Mouse (Mus musculus): ENCODE measurements around the gene Rgs3. TPM values are rescaled to one million over a fixed set of nuclear protein-coding genes. Genes with fewer than 3 reads are reported as not detected.
"Not testable (repeated sequence)": the region's sequence is repeated elsewhere in the genome, so short reads cannot be mapped to it uniquely, and the experiment has no call there.

Rgs3 gene
- polyA plus RNA-seq, 1 experiment = 49.5 TPM

DNA sequence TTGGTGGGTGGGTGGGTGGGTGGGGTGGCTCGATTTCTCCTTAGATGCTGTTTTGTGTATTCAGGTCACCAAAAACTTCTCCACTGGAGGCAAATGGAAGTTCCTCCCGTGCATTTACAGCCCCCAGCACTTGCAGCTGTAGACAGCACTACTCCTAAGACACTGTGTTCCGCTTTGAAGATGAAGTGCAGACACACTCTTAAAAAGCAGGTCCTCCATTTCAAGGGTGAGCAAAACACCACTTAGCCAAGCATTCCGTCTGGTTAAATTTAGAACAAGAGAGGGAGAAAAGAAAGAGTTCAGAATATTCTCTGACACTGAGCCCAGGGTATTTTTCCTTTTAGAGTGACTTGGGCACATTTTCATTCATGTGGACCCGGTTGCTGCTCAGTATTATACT lies 10.4 kb downstream of the Rgs3 start:
- peaks cover 6% of the 10 kb centered on the region; the same call in 1 of the 2 replicates for H3K4me1 ChIP-seq (ENCODE audit: control insufficient read depth, insufficient read depth, insufficient read length, low read length)
- no peak overlapping the region for H3K27ac ChIP-seq (replicated peaks; ENCODE audit: low read depth, low read length)
- H3K4me3 ChIP-seq (ENCODE audit: insufficient read depth, low read depth, low read length) = no peak overlapping the region

DNA sequence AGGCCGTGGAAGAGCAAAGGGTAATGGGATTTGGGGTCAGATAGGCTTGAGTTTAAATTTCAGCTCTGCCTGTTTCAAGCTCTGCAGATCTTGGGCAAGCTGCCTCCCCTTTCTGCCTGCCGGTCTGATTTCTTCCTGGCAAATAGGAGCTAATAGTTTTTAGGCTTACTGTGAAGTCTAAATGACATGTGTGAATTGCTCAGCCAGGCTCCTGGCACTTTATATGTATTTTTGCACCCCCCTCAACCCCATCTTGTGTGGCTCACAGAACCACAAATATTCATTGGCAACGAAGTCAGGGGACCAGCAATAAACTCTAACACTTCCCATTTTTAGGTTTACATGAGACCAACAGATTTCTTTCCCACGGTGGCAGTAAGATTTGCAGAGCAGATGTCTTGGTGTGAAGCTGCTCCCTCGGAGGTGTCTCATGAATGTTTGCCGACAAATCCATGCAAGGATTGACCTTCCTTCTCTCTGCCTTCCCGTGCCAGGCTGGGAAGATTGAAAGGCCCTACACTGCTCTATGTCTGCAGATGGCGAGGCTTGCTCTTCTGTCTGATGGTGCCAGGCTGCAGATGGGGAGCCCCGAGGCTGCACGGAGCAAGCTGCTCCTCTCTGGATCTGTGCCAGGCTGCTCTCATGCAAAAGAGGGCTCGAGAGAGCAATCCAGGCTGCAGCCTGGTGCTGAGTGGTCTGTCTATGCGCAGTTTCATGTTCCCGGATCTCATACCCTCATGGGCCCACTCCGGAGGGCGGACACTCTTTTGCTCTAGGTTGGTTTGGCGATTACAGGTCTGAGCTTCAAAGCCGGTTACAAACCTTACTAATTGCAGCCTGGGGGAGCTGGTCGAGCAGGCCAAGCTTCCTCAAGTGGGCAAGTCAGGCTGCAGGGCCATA lies 23.0 kb downstream of the Rgs3 start:
- peaks cover 8% of the 10 kb centered on the region for H3K4me1 ChIP-seq (ENCODE audit: control insufficient read depth, insufficient read depth, insufficient read length, low read length)
- H3K27ac ChIP-seq (replicated peaks; ENCODE audit: low read depth, low read length) = no peak overlapping the region
- peak overlapping the region; percentile 55 for H3K4me3 ChIP-seq (ENCODE audit: insufficient read depth, low read depth, low read length)

DNA sequence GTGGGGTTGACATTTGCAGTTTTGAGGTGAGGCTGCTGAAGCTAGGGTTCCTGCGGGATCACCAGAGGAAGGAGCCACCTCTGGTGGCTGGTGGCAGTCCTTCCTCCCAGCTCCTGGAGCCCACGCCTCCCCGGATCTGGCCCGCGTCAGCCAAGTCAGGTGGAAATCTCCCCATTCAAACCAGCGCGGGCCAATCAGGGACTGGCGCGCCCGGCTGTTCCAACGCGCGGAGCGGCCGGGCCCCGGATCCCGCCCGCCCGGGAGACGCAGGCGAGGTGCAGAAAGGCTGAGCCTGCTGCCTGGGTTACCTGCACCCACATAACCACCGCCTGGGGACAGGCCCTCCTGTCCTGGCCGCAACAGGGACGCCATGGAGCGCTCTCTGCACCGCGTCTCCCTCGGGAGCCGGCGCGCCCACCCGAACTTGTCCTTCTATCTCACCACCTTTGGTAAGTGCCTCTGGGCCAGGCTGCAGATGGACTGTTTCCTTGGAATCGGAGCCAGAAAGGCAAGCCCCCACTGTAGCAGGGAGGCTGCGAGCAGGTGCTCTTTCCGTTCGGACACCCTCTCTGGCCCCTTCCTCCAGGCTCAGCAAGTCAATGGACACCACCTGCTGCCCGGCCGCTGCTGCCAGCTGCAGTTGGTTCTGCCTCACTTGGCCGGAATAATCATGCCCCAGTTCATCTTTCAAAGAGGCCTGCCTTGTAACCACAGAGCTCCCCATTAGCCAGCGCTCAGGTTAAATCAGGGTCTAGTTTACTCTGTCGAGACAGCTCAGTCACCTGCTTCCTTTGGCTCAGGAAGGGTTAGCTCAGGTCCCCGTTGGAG lies 23.8 kb downstream of the Rgs3 start:
- Histone ChIP-seq H3K27ac (replicated peaks; ENCODE audit: low read depth, low read length) (no peak overlapping the region), H3K4me3 (ENCODE audit: insufficient read depth, low read depth, low read length) (peak overlapping the region; percentile 55), H3K4me1 (ENCODE audit: control insufficient read depth, insufficient read depth, insufficient read length, low read length) (peaks cover 8% of the 10 kb centered on the region)

DNA sequence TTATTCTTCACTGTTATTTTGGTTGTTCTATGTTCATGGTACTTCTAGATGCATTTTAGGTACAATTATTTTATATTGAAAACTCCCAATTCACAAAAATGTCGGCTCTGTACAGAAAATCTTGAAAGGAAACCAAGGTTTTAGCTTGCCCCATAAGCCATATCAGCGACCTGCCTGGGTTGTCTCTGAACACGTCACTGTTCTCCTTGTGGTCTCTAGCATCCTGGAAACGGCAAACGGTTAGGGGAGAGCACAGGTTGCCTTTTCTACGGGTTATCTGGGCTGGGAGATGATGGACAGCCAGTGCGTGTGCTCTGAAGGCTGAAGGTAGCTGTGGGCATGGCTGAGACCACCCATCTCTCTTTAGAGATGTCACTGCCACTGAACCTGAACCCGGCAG lies 27.4 kb downstream of the Rgs3 start:
- Histone ChIP-seq H3K4me3 (ENCODE audit: insufficient read depth, low read depth, low read length) (no peak overlapping the region), H3K27ac (replicated peaks; ENCODE audit: low read depth, low read length) (no peak overlapping the region), H3K4me1 (ENCODE audit: control insufficient read depth, insufficient read depth, insufficient read length, low read length) (peaks cover 8% of the 10 kb centered on the region)

DNA sequence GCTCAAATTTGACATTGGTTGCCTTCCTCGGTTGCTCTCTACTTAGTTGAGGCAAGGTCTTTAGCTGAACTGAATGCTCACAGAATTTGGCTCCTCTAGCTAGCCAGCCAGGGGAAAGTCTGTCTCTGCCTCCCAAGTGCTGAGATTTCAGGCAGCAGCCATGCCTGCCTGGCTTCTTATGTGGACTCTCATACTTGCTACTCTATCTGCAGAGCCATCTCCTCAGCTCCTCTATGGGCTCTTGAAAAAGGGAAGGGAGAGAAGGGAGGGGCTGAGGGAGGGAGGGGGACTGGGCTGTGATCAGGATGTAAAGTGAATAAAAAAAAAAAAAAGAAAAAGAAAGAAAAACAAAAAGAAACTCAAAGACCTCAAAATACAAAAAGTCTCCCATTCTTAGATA lies 31.2 kb downstream of the Rgs3 start:
- Histone ChIP-seq H3K4me1 (ENCODE audit: control insufficient read depth, insufficient read depth, insufficient read length, low read length) (no peaks in the 10 kb centered on the region), H3K27ac (replicated peaks; ENCODE audit: low read depth, low read length) (no peak overlapping the region), H3K4me3 (ENCODE audit: insufficient read depth, low read depth, low read length) (no peak overlapping the region)

DNA sequence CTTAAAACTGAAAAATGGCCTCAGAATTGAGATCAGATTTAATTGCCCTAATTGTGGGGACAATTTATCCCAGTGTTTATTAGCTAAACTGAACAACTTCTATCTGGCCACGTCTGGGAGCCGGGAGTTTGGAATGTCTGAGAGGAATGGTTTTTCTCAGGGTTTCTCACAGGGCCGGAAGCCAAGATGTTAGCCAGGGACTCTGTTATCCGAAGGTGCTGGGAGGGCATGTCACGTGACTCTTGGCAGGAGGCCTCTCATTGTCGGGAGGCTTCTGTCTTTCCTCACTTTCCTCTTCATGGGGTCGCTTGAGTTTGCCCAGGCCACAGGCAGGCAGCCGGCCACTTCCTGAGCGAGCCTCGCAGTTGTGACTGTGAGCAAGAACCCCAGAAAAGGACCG lies 31.7 kb downstream of the Rgs3 start:
- Histone ChIP-seq H3K4me1 (ENCODE audit: control insufficient read depth, insufficient read depth, insufficient read length, low read length) (no peaks in the 10 kb centered on the region), H3K27ac (replicated peaks; ENCODE audit: low read depth, low read length) (no peak overlapping the region), H3K4me3 (ENCODE audit: insufficient read depth, low read depth, low read length) (no peak overlapping the region)

DNA sequence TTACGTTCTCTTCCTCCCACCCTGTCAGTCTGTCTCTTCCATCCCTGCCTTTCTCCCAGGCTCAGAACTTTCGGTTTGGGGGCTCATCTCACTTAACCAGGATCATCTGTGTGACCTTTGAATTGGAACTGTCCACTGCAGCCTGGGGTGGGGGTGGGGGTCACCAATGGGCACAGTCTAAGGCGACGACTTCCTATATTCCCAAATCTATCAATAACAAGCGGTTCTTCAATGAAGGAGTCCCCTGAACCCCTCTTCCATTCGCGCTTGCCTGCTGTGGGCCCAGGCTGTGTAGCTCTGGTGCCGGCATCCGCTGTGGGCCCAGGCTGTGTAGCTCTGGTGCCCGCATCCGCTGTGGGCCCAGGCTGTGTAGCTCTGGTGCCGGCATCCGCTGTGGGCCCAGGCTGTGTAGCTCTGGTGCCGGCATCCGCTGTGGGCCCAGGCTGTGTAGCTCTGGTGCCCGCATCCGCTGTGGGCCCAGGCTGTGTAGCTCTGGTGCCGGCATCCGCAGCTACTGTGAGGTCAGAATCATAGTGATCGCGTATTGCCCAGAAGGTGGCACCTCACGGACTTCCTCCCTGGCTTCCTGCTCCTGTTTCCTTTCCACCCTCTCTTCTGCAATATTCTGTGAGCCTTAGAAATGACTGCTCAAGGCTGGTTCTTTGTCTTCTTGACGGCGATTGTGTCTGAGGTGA lies 34.0 kb downstream of the Rgs3 start:
- H3K27ac ChIP-seq (replicated peaks; ENCODE audit: low read depth, low read length); H3K4me1 ChIP-seq (ENCODE audit: control insufficient read depth, insufficient read depth, insufficient read length, low read length); H3K4me3 ChIP-seq (ENCODE audit: insufficient read depth, low read depth, low read length): not testable (repeated sequence)

DNA sequence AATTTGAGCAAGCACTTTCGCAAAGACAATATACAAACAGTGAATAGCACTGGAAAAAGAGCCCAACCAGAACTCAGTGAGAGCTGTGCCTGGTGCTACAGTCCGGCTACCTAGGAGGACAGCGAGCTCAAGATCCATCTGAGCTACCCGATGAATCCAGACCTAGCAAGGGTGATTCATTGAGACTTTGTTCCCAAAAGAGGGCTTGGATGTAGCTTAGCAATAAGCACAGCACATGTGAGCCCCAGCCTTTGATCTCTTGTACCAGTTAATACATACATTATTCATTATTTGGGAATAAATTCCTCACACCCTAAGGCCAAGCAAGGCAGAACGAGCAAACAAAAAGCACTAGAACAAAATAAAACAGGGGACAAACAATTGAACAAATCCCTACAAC lies 34.8 kb downstream of the Rgs3 start:
- peaks cover 3% of the 10 kb centered on the region; the same call in 1 of the 2 replicates for H3K4me1 ChIP-seq (ENCODE audit: control insufficient read depth, insufficient read depth, insufficient read length, low read length)
- H3K4me3 ChIP-seq (ENCODE audit: insufficient read depth, low read depth, low read length) = no peak overlapping the region
- H3K27ac ChIP-seq (replicated peaks; ENCODE audit: low read depth, low read length) = no peak overlapping the region

DNA sequence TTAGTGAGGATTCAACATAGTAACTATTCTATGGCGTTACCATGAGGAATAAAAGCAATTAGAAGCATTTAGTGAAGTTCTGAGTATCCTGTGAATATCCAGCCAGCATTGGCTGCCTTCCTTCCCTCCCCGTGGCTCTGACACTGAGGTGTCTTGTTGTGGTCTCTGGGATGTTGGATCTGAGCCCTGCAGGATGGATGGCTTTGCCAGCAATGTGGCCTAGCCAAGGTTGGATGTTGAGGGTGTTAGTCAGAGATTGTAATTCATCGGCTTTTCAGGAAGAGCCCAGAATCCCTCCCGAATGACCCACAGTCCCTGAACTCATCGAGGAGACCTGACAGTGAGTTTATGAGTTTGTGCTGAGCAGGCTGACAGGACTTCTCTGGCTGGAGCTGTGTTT lies 36.4 kb downstream of the Rgs3 start:
- Histone ChIP-seq H3K4me1 (ENCODE audit: control insufficient read depth, insufficient read depth, insufficient read length, low read length) (peaks cover 3% of the 10 kb centered on the region; the same call in 1 of the 2 replicates), H3K4me3 (ENCODE audit: insufficient read depth, low read depth, low read length) (no peak overlapping the region), H3K27ac (replicated peaks; ENCODE audit: low read depth, low read length) (no peak overlapping the region)

DNA sequence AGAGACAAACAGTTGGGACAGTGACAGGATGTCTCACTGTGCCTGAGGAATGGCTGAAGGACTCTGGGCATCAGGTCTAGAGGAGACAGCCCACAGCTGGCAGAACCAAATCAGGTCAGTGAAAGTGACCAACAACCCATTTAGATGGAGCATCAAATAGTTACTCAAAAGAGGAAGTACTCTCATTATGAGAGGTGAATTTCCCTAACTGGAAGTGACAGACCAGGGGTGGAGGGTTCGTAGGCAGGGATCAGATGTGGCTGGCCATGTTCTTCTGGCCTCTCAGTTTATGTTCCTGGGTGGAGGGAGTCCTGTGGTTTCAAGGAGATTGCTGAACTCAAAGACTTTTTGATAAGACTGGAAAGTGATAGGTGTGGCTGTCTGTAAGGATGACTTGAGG lies 40.9 kb downstream of the Rgs3 start:
- Histone ChIP-seq H3K27ac (replicated peaks; ENCODE audit: low read depth, low read length) (no peak overlapping the region), H3K4me1 (ENCODE audit: control insufficient read depth, insufficient read depth, insufficient read length, low read length) (peaks cover 20% of the 10 kb centered on the region), H3K4me3 (ENCODE audit: insufficient read depth, low read depth, low read length) (no peak overlapping the region)

DNA sequence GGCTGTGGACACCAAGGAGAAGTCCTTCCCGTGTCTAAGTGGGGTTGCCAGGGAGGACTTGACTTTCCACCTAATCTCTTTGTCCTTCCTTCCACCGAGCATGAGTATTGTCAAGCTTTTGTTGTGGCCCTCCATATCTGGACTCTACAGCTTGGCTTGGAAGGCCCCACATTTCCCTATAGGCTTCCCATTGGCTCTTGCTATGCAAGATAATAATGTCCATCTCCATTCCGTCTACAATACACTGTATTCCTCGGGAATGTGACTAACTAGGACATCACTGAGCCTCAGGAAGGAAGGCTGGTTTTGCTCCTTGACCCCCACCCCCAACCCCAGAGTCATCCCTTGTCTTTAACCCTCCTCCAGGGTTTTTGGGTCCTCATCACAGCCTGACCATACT lies 44.0 kb downstream of the Rgs3 start:
- Histone ChIP-seq H3K4me1 (ENCODE audit: control insufficient read depth, insufficient read depth, insufficient read length, low read length) (peaks cover 19% of the 10 kb centered on the region; the same call in 1 of the 2 replicates), H3K27ac (replicated peaks; ENCODE audit: low read depth, low read length) (no peak overlapping the region)

DNA sequence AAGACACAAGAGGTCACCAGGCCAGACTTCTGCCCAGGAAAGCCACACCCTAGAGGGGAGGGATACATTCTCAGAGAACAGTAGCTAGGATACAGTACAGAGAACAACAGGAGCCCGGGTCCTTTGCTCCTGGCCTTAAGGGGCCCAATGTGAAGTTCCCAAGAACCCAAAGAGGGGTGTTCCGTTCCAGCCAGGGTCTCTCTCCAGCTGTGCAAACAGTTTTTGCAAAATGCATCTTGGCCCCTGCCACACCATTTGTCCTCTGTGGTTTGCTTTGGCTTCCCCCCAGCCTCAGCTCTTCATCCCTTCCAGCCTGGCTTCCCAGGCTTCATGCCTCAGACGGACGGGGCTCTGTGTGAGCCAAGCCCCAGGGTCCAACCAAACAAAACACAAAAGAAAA lies 44.4 kb downstream of the Rgs3 start:
- Histone ChIP-seq H3K27ac (replicated peaks; ENCODE audit: low read depth, low read length) (no peak overlapping the region), H3K4me1 (ENCODE audit: control insufficient read depth, insufficient read depth, insufficient read length, low read length) (peaks cover 19% of the 10 kb centered on the region; the same call in 1 of the 2 replicates), H3K4me3 (ENCODE audit: insufficient read depth, low read depth, low read length) (no peak overlapping the region)

More for the DNA sequence above, 44.0 kb downstream of the Rgs3 start:
- no peak overlapping the region for H3K4me3 ChIP-seq (ENCODE audit: insufficient read depth, low read depth, low read length)

DNA sequence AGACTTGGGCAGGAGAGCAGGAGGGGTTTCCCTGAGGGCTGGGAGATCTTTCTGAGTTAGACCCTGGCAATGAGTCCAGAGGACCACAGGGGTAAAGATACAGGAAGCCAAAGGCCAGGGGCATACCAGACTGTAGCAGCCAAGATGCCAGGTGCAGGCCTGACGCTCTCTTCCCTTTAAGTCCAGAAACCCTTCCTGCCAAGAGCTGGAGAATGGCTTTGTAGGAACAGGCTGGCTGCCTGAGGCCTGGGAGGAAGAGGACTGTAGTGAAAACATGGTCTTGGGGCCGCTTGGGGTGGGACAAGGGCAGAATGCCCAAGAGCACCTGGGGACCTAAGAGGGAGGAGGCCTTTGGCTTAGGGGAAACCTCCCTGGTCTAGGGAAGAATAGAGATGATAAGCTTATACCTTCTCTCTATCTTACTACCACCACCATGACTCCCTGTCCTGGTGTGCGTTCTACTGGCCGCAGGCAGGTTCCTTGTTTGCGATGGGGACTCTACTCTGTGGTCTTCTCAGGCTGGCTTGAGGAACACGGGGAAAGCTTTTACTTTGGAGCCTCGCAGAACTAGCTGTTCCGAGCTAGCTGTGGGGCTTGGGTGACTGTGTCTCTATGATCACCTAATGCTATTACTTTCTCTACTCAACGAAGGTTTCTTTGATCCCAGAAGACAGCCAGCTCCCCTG lies 46.4 kb downstream of the Rgs3 start:
- Histone ChIP-seq H3K27ac (replicated peaks; ENCODE audit: low read depth, low read length) (peak overlapping the region; percentile 49; the same call in 1 of the 2 replicates), H3K4me1 (ENCODE audit: control insufficient read depth, insufficient read depth, insufficient read length, low read length) (peaks cover 19% of the 10 kb centered on the region; the same call in 1 of the 2 replicates), H3K4me3 (ENCODE audit: insufficient read depth, low read depth, low read length) (no peak overlapping the region)

DNA sequence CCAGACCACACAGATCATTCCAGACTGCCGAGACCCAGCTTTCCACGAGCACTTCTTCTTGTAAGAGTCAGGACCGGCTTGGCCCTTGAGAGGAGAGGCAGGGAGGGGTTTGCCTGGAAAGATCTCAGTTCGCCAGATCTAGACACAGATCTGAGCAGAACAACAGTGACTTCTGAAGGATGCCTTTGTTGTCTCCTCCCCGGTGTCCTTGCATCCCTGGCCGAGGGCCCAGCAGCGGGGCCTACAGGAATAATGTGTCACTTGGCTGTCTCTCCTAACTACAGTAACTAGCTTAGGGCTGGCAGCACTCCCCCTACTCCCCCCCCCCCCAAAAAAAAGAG lies 46.9 kb downstream of the Rgs3 start:
- no peak overlapping the region for H3K4me3 ChIP-seq (ENCODE audit: insufficient read depth, low read depth, low read length)
- H3K4me1 ChIP-seq (ENCODE audit: control insufficient read depth, insufficient read depth, insufficient read length, low read length) = peaks cover 19% of the 10 kb centered on the region; the same call in 1 of the 2 replicates
- peak overlapping the region; percentile 49; the same call in 1 of the 2 replicates for H3K27ac ChIP-seq (replicated peaks; ENCODE audit: low read depth, low read length)

All from brown adipose tissue, adult 24 weeks (tissue).